Mouse (Mus musculus): Measurements from ENCODE around the gene Entpd6. TPM values are rescaled to one million over a fixed set of nuclear protein-coding genes. Genes with fewer than 3 reads are reported as not detected.

Gene Entpd6
- 44.4 and 48.1 TPM in 2 replicates for polyA plus RNA-seq (2012; rRNA removed)

GRCm38 (mm10) chr2:150748854-150749253, at the start of gene Entpd6:
Entpd6 (plus strand) TSS chr2:150749042.

GRCm38 (mm10) chr2:150786251-150787180, 37.7 kb downstream of the Entpd6 start, which contains the start of gene Pygb:
Pygb (plus strand) TSS chr2:150786735.

Other genes starting within 250 kb of the Entpd6 start
- gene Cst7, start 178.6 kb upstream of the Entpd6 start, polyA plus RNA-seq (2012; rRNA removed) = 0.12 and 0.21 TPM in 2 replicates
- 53.4 and 56.0 TPM in 2 replicates for gene Apmap, start 140.5 kb upstream of the Entpd6 start, polyA plus RNA-seq (2012; rRNA removed)
- gene Acss1, start 80.5 kb upstream of the Entpd6 start, polyA plus RNA-seq (2012; rRNA removed) = 18.6 and 25.1 TPM in 2 replicates
- gene Vsx1, start 59.7 kb upstream of the Entpd6 start, polyA plus RNA-seq (2012; rRNA removed) = 0.05 and 0.10 TPM in 2 replicates
- 63.7 and 69.0 TPM in 2 replicates for gene Pygb, start 37.7 kb downstream of the Entpd6 start, polyA plus RNA-seq (2012; rRNA removed)
- gene Abhd12, start 155.7 kb downstream of the Entpd6 start, polyA plus RNA-seq (2012; rRNA removed) = 60.9 and 62.6 TPM in 2 replicates
- gene Gins1, start 156.4 kb downstream of the Entpd6 start, polyA plus RNA-seq (2012; rRNA removed) = 24.8 and 32.3 TPM in 2 replicates